Mouse (Mus musculus) neural tube, embryonic 12.5 days (tissue): ENCODE results near the gene Ucn2. TPM values are rescaled to one million over a fixed set of nuclear protein-coding genes. Genes with fewer than 3 reads are reported as not detected.

Experiments
- ATAC-seq: fragments of 200-750 bp; cut with Nextera tagmentation; 2 replicates; pipeline ENCODE4 v1.8.0; 2017; ENCODE audit warnings: low read depth, mild to moderate bottlenecking, moderate TSS enrichment, moderate library complexity; ENCODE audit not compliant: low FRiP score
- H3K27ac ChIP-seq: fragments of 300-500 bp; sonication (generic); 2 replicates; pipeline ENCODE4 v1.5.1; 2016
- H3K27me3 ChIP-seq: fragments of 300-500 bp; sonication (generic); replicated peaks from 2 replicates; pipeline ENCODE4 v1.6.1; 2016; ENCODE audit warnings: mild to moderate bottlenecking
- H3K36me3 ChIP-seq: fragments of 300-500 bp; sonication (generic); 2 replicates; pipeline ENCODE4 v1.6.1; 2016; ENCODE audit warnings: mild to moderate bottlenecking
- H3K4me1 ChIP-seq: fragments of 300-500 bp; sonication (generic); 2 replicates; pipeline ENCODE4 v1.6.1; 2016
- H3K4me2 ChIP-seq: fragments of 300-500 bp; sonication (generic); replicated peaks from 2 replicates; pipeline ENCODE4 v1.6.1; 2016; ENCODE audit warnings: mild to moderate bottlenecking
- H3K4me3 ChIP-seq: fragments of 300-500 bp; sonication (generic); 2 replicates; pipeline ENCODE4 v1.5.1; 2016
- H3K9ac ChIP-seq: fragments of 300-500 bp; sonication (generic); 2 replicates; pipeline ENCODE4 v1.6.1; 2016; ENCODE audit warnings: mild to moderate bottlenecking
- H3K9me3 ChIP-seq: fragments of 300-500 bp; sonication (generic); 2 replicates; pipeline ENCODE4 v1.6.1; 2016; ENCODE audit warnings: mild to moderate bottlenecking
- WGBS: fragments of 180-500 bp; shearing (Covaris S2); methylation state at CpG from one replicate; pipeline ENCODE4 v1.1.7; 2016; 5-methylcytosine and 5-hydroxymethylcytosine counted together
- microRNA counts: library from miRNA; unstranded; fragments of <30 nt; microRNA quantifications from one replicate; lab custom pipeline; 2017
- microRNA-seq: library from miRNA; unstranded; fragments of <30 nt; microRNA quantifications from one replicate; pipeline ENCODE4, GENCODE M21; 2017
- polyA plus RNA-seq: library from polyadenylated mRNA; unstranded; fragments of >200 nt; fragmentation: Nextera tagmentation; extraction: Ambion mirVana; gene quantifications from 2 replicates; pipeline ENCODE4 v1.2.1, GENCODE M21; 2016

Gene Ucn2
- polyA plus RNA-seq, 1 experiment from 2014 or later = not detected

GRCm38 (mm10) chr9:109021428-109021827 lies 35.6 kb downstream of the Ucn2 start:
- Histone ChIP-seq H3K9ac (no peak overlapping the region), H3K36me3 (peaks cover 13% of the 10 kb centered on the region; the same call in 1 of the 2 replicates), H3K4me3 (no peak overlapping the region), H3K9me3 (no peaks in the 10 kb centered on the region), H3K4me1 (no peaks in the 10 kb centered on the region), H3K4me2 (no peak overlapping the region), H3K27ac (no peak overlapping the region), H3K27me3 (no peaks in the 10 kb centered on the region)
- WGBS = 82% methylated on average over 4 of the region's 4 CpGs
- ATAC-seq = no peak

- Histone ChIP-seq H3K36me3 (peaks cover 16% of the 10 kb centered on the region; the same call in 1 of the 2 replicates), H3K27ac (no peak overlapping the region), H3K27me3 (no peaks in the 10 kb centered on the region), H3K4me3 (no peak overlapping the region), H3K9me3 (no peaks in the 10 kb centered on the region), H3K4me2 (no peak overlapping the region), H3K4me1 (no peaks in the 10 kb centered on the region), H3K9ac (no peak overlapping the region)
- WGBS = 93% methylated on average over 17 of the region's 17 CpGs
- ATAC-seq = no peak
These were observed 37.3 kb downstream of the Ucn2 start for GRCm38 (mm10) chr9:109022866-109023685.

GRCm38 (mm10) chr9:109027521-109027920 lies 41.7 kb downstream of the Ucn2 start:
- Histone ChIP-seq H3K27me3 (no peaks in the 10 kb centered on the region), H3K9me3 (no peaks in the 10 kb centered on the region), H3K4me3 (no peak overlapping the region), H3K9ac (no peak overlapping the region), H3K4me2 (no peak overlapping the region), H3K4me1 (no peaks in the 10 kb centered on the region), H3K36me3 (peaks cover 23% of the 10 kb centered on the region; the same call in 1 of the 2 replicates), H3K27ac (no peak overlapping the region)
- no peak for ATAC-seq
- 82% methylated on average over 8 of the region's 8 CpGs for WGBS

GRCm38 (mm10) chr9:109028421-109028820 lies 42.6 kb downstream of the Ucn2 start:
- no peak overlapping the region for H3K4me3 ChIP-seq
- H3K27me3 ChIP-seq = no peaks in the 10 kb centered on the region
- H3K4me1 ChIP-seq = no peaks in the 10 kb centered on the region
- no peaks in the 10 kb centered on the region for H3K9me3 ChIP-seq
- peaks cover 22% of the 10 kb centered on the region; the same call in 1 of the 2 replicates for H3K36me3 ChIP-seq
- H3K9ac ChIP-seq = no peak overlapping the region
- ATAC-seq = no peak
- no peak overlapping the region for H3K27ac ChIP-seq
- 82% methylated on average over 3 of the region's 3 CpGs for WGBS
- no peak overlapping the region for H3K4me2 ChIP-seq

GRCm38 (mm10) chr9:109028919-109029318 lies 43.1 kb downstream of the Ucn2 start:
- no peaks in the 10 kb centered on the region for H3K9me3 ChIP-seq
- peaks cover 20% of the 10 kb centered on the region; the same call in 1 of the 2 replicates for H3K36me3 ChIP-seq
- no peaks in the 10 kb centered on the region for H3K27me3 ChIP-seq
- no peak overlapping the region for H3K4me2 ChIP-seq
- ATAC-seq = no peak
- WGBS = 71% methylated on average over 5 of the region's 5 CpGs
- no peaks in the 10 kb centered on the region for H3K4me1 ChIP-seq
- H3K4me3 ChIP-seq = no peak overlapping the region
- no peak overlapping the region for H3K27ac ChIP-seq
- H3K9ac ChIP-seq = no peak overlapping the region

- Histone ChIP-seq H3K4me1 (no peaks in the 10 kb centered on the region), H3K9ac (no peak overlapping the region), H3K4me3 (no peak overlapping the region), H3K4me2 (no peak overlapping the region), H3K36me3 (peaks cover 13% of the 10 kb centered on the region; the same call in 1 of the 2 replicates), H3K27ac (no peak overlapping the region), H3K9me3 (no peaks in the 10 kb centered on the region), H3K27me3 (no peaks in the 10 kb centered on the region)
- WGBS = 77% methylated on average over 3 of the region's 3 CpGs
- no peak for ATAC-seq
These were observed 44.5 kb downstream of the Ucn2 start for GRCm38 (mm10) chr9:109030312-109030711.

- H3K9me3 ChIP-seq = no peaks in the 10 kb centered on the region
- H3K36me3 ChIP-seq = peaks cover 12% of the 10 kb centered on the region; the same call in 1 of the 2 replicates
- H3K4me1 ChIP-seq = no peaks in the 10 kb centered on the region
- H3K4me2 ChIP-seq = no peak overlapping the region
- no peak overlapping the region for H3K27ac ChIP-seq
- WGBS = 90% methylated on average over 7 of the region's 7 CpGs
- no peak for ATAC-seq
- no peak overlapping the region for H3K4me3 ChIP-seq
- no peak overlapping the region for H3K9ac ChIP-seq
- no peaks in the 10 kb centered on the region for H3K27me3 ChIP-seq
These were observed 45.2 kb downstream of the Ucn2 start for GRCm38 (mm10) chr9:109031001-109031400.

- ATAC-seq = no peak
- Histone ChIP-seq H3K27ac (no peak overlapping the region), H3K4me1 (no peaks in the 10 kb centered on the region), H3K27me3 (no peaks in the 10 kb centered on the region), H3K4me2 (no peak overlapping the region), H3K9me3 (no peaks in the 10 kb centered on the region), H3K9ac (no peak overlapping the region), H3K36me3 (peaks cover 12% of the 10 kb centered on the region; the same call in 1 of the 2 replicates), H3K4me3 (no peak overlapping the region)
- WGBS = 84% methylated on average over 8 of the region's 8 CpGs
These were observed 45.9 kb downstream of the Ucn2 start for GRCm38 (mm10) chr9:109031686-109032085.

- H3K9me3 ChIP-seq = no peaks in the 10 kb centered on the region
- WGBS = 85% methylated on average over 6 of the region's 6 CpGs
- peaks cover 10% of the 10 kb centered on the region; the same call in 1 of the 2 replicates for H3K36me3 ChIP-seq
- no peak overlapping the region for H3K4me2 ChIP-seq
- no peaks in the 10 kb centered on the region for H3K4me1 ChIP-seq
- no peak overlapping the region for H3K27ac ChIP-seq
- H3K9ac ChIP-seq = no peak overlapping the region
- no peak overlapping the region for H3K4me3 ChIP-seq
- no peaks in the 10 kb centered on the region for H3K27me3 ChIP-seq
- no peak for ATAC-seq
These were observed 46.6 kb downstream of the Ucn2 start for GRCm38 (mm10) chr9:109032435-109032834.

MicroRNA genes within 50 kb of the gene (microRNA counts, 519-probe panel; counts per million panel counts)
- microRNA mmu-miR-711 (lab: Ali Mortazavi, UCI) = 342 counts per million, percentile 67 among the panel's probes with 10 or more counts

Small RNAs within 50 kb of the gene (microRNA-seq; reads per million reads assigned to microRNA genes)
- gene Mir711 = not detected

Other genes starting within 250 kb of the Ucn2 start
- 167 and 170 TPM in 2 replicates for gene Ip6k2, start 202.2 kb upstream of the Ucn2 start, polyA plus RNA-seq
- gene Nckipsd, start 177.6 kb upstream of the Ucn2 start, polyA plus RNA-seq = 16.4 and 23.6 TPM in 2 replicates
- gene Celsr3, start 159.7 kb upstream of the Ucn2 start, polyA plus RNA-seq = 12.1 and 14.3 TPM in 2 replicates
- gene Slc26a6, start 132.7 kb upstream of the Ucn2 start, polyA plus RNA-seq = 10.8 and 11.9 TPM in 2 replicates
- not detected in 2 replicates for gene Tmem89, start 71.4 kb upstream of the Ucn2 start, polyA plus RNA-seq
- gene Uqcrc1, start 49.4 kb upstream of the Ucn2 start, polyA plus RNA-seq = 401 and 409 TPM in 2 replicates
- gene Col7a1, start 32.4 kb upstream of the Ucn2 start, polyA plus RNA-seq = 1.6 and 1.9 TPM in 2 replicates
- 22.9 and 23.9 TPM in 2 replicates for gene Pfkfb4, start 5.8 kb downstream of the Ucn2 start, polyA plus RNA-seq
- 44.4 and 45.0 TPM in 2 replicates for gene Shisa5, start 52.6 kb downstream of the Ucn2 start, polyA plus RNA-seq
- 8.9 and 10.6 TPM in 2 replicates for gene Trex1, start 73.7 kb downstream of the Ucn2 start, polyA plus RNA-seq
- 29.8 and 30.1 TPM in 2 replicates for gene Atrip, start 88.1 kb downstream of the Ucn2 start, polyA plus RNA-seq
- 14.5 and 15.0 TPM in 2 replicates for gene Ccdc51, start 96.5 kb downstream of the Ucn2 start, polyA plus RNA-seq
- 739 and 773 TPM in 2 replicates for gene Tma7, start 96.6 kb downstream of the Ucn2 start, polyA plus RNA-seq
- gene Plxnb1, start 109.4 kb downstream of the Ucn2 start, polyA plus RNA-seq = 33.3 and 38.3 TPM in 2 replicates
- not detected in 2 replicates for gene Fbxw21, start 176.0 kb downstream of the Ucn2 start, polyA plus RNA-seq
- not detected in 2 replicates for gene Fbxw13, start 210.0 kb downstream of the Ucn2 start, polyA plus RNA-seq
- gene Fbxw20, start 248.7 kb downstream of the Ucn2 start, polyA plus RNA-seq = not detected in 2 replicates